Mouse (Mus musculus) heart, postnatal 0 days (tissue): Measurements from ENCODE around the gene Rras. TPM values are rescaled to one million over a fixed set of nuclear protein-coding genes. Genes with fewer than 3 reads are reported as not detected.

Experiments
- ATAC-seq: fragments of 200-750 bp; cut with Nextera tagmentation; 2 replicates; pipeline ENCODE4 v1.8.0; 2017; ENCODE audit warnings: low read depth, moderate number of reproducible peaks, moderate library complexity; ENCODE audit not compliant: insufficient read depth
- DNase-seq: peaks from one replicate; pipeline ENCODE4 v3.0.0-alpha.2; 2016; ENCODE audit warnings: low spot score
- H3K27ac ChIP-seq: fragments of 300-500 bp; sonication (generic); 2 replicates; pipeline ENCODE4 v1.5.1; 2014; ENCODE audit warnings: low read depth, mild to moderate bottlenecking
- H3K27me3 ChIP-seq: fragments of 300-500 bp; sonication (generic); 2 replicates; pipeline ENCODE4 v1.6.1; 2014; ENCODE audit warnings: low read length, mixed read lengths; ENCODE audit not compliant: control insufficient read depth, insufficient read depth
- H3K36me3 ChIP-seq: fragments of 300-500 bp; sonication (generic); replicated peaks from 2 replicates; pipeline ENCODE4 v1.6.1; 2014; ENCODE audit warnings: low read length, mixed read lengths; ENCODE audit not compliant: control insufficient read depth, insufficient read depth
- H3K4me1 ChIP-seq: fragments of 300-500 bp; sonication (generic); 2 replicates; pipeline ENCODE4 v1.6.1; 2014; ENCODE audit warnings: antibody characterized with exemption; ENCODE audit not compliant: control insufficient read depth, insufficient read depth
- H3K4me2 ChIP-seq: fragments of 300-500 bp; sonication (generic); 2 replicates; pipeline ENCODE4 v1.6.1; 2014; ENCODE audit warnings: low read depth, mild to moderate bottlenecking, low read length, moderate library complexity
- H3K4me3 ChIP-seq: fragments of 300-500 bp; sonication (generic); 2 replicates; pipeline ENCODE4 v1.5.1; 2014; ENCODE audit warnings: low read depth, low read length
- H3K9ac ChIP-seq: fragments of 300-500 bp; sonication (generic); replicated peaks from 2 replicates; pipeline ENCODE4 v1.6.1; 2014; ENCODE audit warnings: low read depth, low read length, mixed read lengths
- H3K9me3 ChIP-seq: fragments of 300-500 bp; sonication (generic); replicated peaks from 2 replicates; pipeline ENCODE4 v1.6.1; 2016; ENCODE audit warnings: low read length; ENCODE audit not compliant: control insufficient read depth
- CTCF ChIP-seq: IDR thresholded peaks from 2 replicates; pipeline ENCODE4 v1.5.1; 2016; ENCODE audit warnings: antibody characterized with exemption, control low read depth, low read depth
- EP300 ChIP-seq: IDR thresholded peaks from 2 replicates; pipeline ENCODE4 v1.6.1; 2016; ENCODE audit warnings: antibody characterized with exemption, low read depth
- WGBS: fragments of 180-500 bp; shearing (Covaris S2); extraction: QIAGEN DNeasy Blood & Tissue Kit; methylation state at CpG from one replicate; pipeline ENCODE4 v1.1.7; 2014; 5-methylcytosine and 5-hydroxymethylcytosine counted together
- polyA plus RNA-seq: library from polyadenylated mRNA; unstranded; fragments of >200 nt; fragmentation: Nextera tagmentation; extraction: Ambion mirVana; gene quantifications from 2 replicates; pipeline ENCODE4 v1.2.1, GENCODE M21; 2015
- total RNA-seq: library from RNA; depleted of rRNA; stranded (reverse); fragments of >200 nt; gene quantifications from 2 replicates; pipeline ENCODE4 v1.2.3, GENCODE M21; 2014; ENCODE audit warnings: low replicate concordance

The Rras gene
- total and polyA plus RNA-seq, 2 experiments from 2014 or later, result 38.4 to 85.7 TPM

DNA sequence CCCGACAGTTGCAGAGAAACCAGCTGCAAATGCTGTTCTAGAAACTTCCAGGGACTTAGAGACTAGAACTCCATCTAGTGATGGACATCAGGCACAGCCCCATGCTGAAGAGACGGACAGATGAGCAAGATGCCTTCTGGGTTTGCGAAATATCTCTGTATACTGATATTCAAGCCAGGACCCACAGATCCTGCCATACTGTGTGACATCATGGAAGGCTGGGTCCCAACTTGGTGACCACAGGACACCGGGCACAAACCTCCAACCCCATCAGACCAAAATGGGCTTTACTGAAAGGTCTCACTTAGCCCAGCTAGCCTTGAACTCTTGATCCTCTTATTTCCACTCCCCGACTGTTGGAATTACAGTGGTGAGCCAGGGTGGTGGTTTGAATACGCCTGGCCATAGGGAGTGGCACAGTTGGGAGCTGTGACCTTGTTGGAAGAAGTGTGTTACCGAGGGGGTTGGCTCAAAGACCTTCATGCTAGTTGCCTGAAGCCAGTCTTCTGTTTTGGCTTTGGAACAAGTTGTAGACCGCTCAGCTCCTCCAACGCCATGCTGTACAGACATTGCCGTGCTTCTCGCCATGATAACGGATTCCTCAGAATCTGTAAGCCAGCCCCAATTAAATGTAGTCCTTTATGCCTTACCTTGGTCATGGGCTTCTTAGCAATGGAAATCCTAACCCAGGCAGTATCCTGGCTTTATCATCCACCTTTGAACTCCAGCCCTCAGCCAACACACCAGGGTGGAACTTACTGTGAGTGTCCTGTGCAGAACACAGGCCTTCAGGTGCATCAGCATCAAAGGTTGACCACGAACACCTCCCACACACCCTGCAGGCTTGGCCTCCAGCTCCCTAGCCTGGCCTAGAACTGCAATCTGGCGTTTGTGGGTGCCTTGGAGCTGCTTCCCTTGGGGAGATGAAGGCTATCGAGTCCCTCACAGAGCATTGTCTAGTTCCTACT, 6.8 kb downstream of the Rras start:
- ATAC-seq, result no peak
- H3K4me2 ChIP-seq, result no peak overlapping the region
- H3K4me3 ChIP-seq, result no peak overlapping the region
- H3K9ac ChIP-seq, result no peak overlapping the region
- H3K27me3 ChIP-seq, result no peaks in the 10 kb centered on the region
- no peaks in the 10 kb centered on the region for H3K9me3 ChIP-seq
- peaks cover 43% of the 10 kb centered on the region for H3K36me3 ChIP-seq
- H3K27ac ChIP-seq, result peak overlapping the region; percentile 25; the same call in 1 of the 2 replicates
- H3K4me1 ChIP-seq, result 0 out of 2 replicates have a peak, but pooled peaks cover 7% of the 10 kb centered on the region
- no peak for DNase-seq
- TF ChIP-seq EP300 (no peak), CTCF (no peak)
- WGBS, result 81% methylated on average over 15 of the region's 15 CpGs

GRCm38 (mm10) chr7:45025601-45026220, 8.0 kb downstream of the Rras start:
- Histone ChIP-seq H3K9ac (no peak overlapping the region), H3K9me3 (no peaks in the 10 kb centered on the region), H3K4me3 (no peak overlapping the region), H3K27ac (peak overlapping the region; percentile 25; the same call in 1 of the 2 replicates), H3K4me2 (no peak overlapping the region), H3K27me3 (no peaks in the 10 kb centered on the region), H3K4me1 (0 out of 2 replicates have a peak, but pooled peaks cover 7% of the 10 kb centered on the region), H3K36me3 (peaks cover 48% of the 10 kb centered on the region)
- ATAC-seq (no peak), DNase-seq (no peak)
- no peak for TF ChIP-seq CTCF
- TF ChIP-seq EP300, result no peak
- WGBS, result 70% methylated on average over 8 of the region's 8 CpGs

DNA sequence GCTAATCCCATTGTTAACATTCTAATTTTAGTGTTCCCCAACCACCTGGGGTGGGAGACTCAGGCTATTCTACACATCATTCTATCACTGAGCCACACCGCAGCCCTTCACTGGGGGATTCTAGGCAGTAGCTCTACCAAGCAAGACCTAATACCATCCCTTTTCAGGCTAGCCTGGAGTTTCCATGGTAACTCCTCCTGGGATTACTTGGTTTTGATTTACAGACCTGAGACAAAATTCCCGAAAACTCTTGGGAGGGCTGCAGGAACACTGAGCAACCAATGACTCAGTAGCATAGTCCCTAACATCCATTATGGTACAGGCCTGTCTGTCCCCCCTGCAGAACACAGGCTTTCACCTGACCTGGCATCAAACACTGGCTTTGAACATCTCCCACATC, 8.5 kb downstream of the Rras start:
- H3K4me3 ChIP-seq, result no peak overlapping the region
- H3K4me1 ChIP-seq, result 0 out of 2 replicates have a peak, but pooled peaks cover 7% of the 10 kb centered on the region
- no peak overlapping the region for H3K27ac ChIP-seq
- H3K9me3 ChIP-seq, result no peaks in the 10 kb centered on the region
- no peak for TF ChIP-seq CTCF
- no peak for TF ChIP-seq EP300
- WGBS, result 75% methylated on average over 2 of the region's 2 CpGs
- DNase-seq (no peak), ATAC-seq (no peak)
- H3K36me3 ChIP-seq, result peaks cover 48% of the 10 kb centered on the region
- no peak overlapping the region for H3K9ac ChIP-seq
- H3K4me2 ChIP-seq, result no peak overlapping the region
- H3K27me3 ChIP-seq, result no peaks in the 10 kb centered on the region

DNA sequence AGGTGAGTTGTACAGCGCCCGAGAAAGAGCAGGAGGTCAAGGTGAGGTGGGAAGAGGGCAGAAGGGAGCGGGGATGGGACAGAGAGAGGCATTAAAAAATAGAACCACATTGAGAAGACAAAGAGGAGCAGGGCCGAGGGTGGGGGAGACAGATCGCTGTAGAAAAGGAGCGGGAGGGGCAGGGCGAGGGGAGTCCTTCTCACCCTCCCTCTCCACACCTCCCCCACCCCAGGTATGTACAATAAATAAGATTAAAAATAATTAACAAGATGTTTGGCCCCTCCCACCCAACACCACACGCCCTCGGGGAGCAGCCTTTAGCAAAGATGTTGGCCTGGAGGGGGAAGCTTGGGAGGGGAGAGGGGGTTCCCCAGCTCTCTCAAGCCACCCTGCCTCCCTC, 10.0 kb downstream of the Rras start:
- TF ChIP-seq CTCF (no peak), EP300 (no peak)
- Histone ChIP-seq H3K4me1 (0 out of 2 replicates have a peak, but pooled peaks cover 7% of the 10 kb centered on the region), H3K27ac (no peak overlapping the region), H3K4me3 (no peak overlapping the region), H3K4me2 (no peak overlapping the region), H3K9me3 (no peaks in the 10 kb centered on the region), H3K27me3 (no peaks in the 10 kb centered on the region), H3K9ac (no peak overlapping the region), H3K36me3 (peaks cover 59% of the 10 kb centered on the region)
- ATAC-seq (no peak), DNase-seq (no peak)
- 92% methylated on average over 9 of the region's 9 CpGs for WGBS

GRCm38 (mm10) chr7:45028351-45028750, 10.6 kb downstream of the Rras start:
- WGBS, result 89% methylated on average over 11 of the region's 11 CpGs
- DNase-seq, result no peak
- H3K4me2 ChIP-seq, result no peak overlapping the region
- H3K27ac ChIP-seq, result no peak overlapping the region
- ATAC-seq, result no peak
- no peak for TF ChIP-seq CTCF
- TF ChIP-seq EP300, result no peak
- H3K9me3 ChIP-seq, result no peaks in the 10 kb centered on the region
- 0 out of 2 replicates have a peak, but pooled peaks cover 7% of the 10 kb centered on the region for H3K4me1 ChIP-seq
- H3K36me3 ChIP-seq, result peaks cover 64% of the 10 kb centered on the region
- no peaks in the 10 kb centered on the region for H3K27me3 ChIP-seq
- no peak overlapping the region for H3K9ac ChIP-seq
- no peak overlapping the region for H3K4me3 ChIP-seq
